Mouse (Mus musculus) ES-E14 (cell line): ENCODE data around the gene Nacad. TPM values are rescaled to one million over a fixed set of nuclear protein-coding genes. Genes with fewer than 3 reads are reported as not detected.

Experiments
- DNase-seq: peaks from one replicate; pipeline ENCODE4 v3.0.0-alpha.2; 2013; ENCODE audit warnings: low read depth, low spot score
- H3K27ac ChIP-seq: 2 replicates; pipeline ENCODE4 v1.5.1; 2012; ENCODE audit warnings: low read depth, mild to moderate bottlenecking, low read length, moderate library complexity, mixed read lengths; ENCODE audit not compliant: poor library complexity, insufficient read depth, severe bottlenecking
- H3K36me3 ChIP-seq: 2 replicates; pipeline ENCODE4 v1.6.1; 2012; ENCODE audit warnings: mild to moderate bottlenecking, low read length, moderate library complexity, mixed read lengths; ENCODE audit not compliant: control insufficient read depth, poor library complexity, insufficient read depth, severe bottlenecking
- H3K4me1 ChIP-seq, 2 experiments: fragments of 150-350 bp in 1 of 2; sonication (generic) in 1 of 2; 2 replicates each; pipeline ENCODE4 v1.6.1; 2012; ENCODE audit warnings: low read length in 2 of 2, mild to moderate bottlenecking in 1 of 2, mixed read lengths in 1 of 2; ENCODE audit not compliant: control insufficient read depth in 2 of 2, insufficient read depth in 2 of 2, poor library complexity in 1 of 2
- H3K4me3 ChIP-seq, 2 experiments: fragments of 150-350 bp in 1 of 2; sonication (generic) in 1 of 2; 2 replicates each; pipeline ENCODE4 v1.5.1; 2012; ENCODE audit warnings: low read length in 2 of 2, low read depth in 1 of 2, mild to moderate bottlenecking in 1 of 2, mixed read lengths in 1 of 2; ENCODE audit not compliant: insufficient read depth in 1 of 2, poor library complexity in 1 of 2, severe bottlenecking in 1 of 2
- H3K9ac ChIP-seq: 2 replicates; pipeline ENCODE4 v1.6.1; 2012; ENCODE audit warnings: low read depth, mild to moderate bottlenecking, low read length, mixed read lengths; ENCODE audit not compliant: poor library complexity, insufficient read depth, severe bottlenecking
- H3K9me3 ChIP-seq: fragments of 150-350 bp; sonication (generic); 2 replicates; pipeline ENCODE4 v1.6.1; 2012; ENCODE audit warnings: low read depth, mild to moderate bottlenecking, low read length; ENCODE audit not compliant: control insufficient read depth, insufficient read depth
- CHD2 ChIP-seq: IDR thresholded peaks from 2 replicates; pipeline ENCODE4 v1.6.1; 2014; ENCODE audit warnings: mild to moderate bottlenecking, low read depth, low read length, inconsistent platforms
- HCFC1 ChIP-seq: IDR thresholded peaks from 2 replicates; pipeline ENCODE4 v1.6.1; 2012; ENCODE audit warnings: low read length, inconsistent platforms, borderline replicate concordance; ENCODE audit not compliant: insufficient read depth
- MAFK ChIP-seq: IDR thresholded peaks from 2 replicates; pipeline ENCODE4 v1.6.1; 2014; ENCODE audit warnings: mild to moderate bottlenecking, low read depth, low read length, inconsistent platforms; ENCODE audit not compliant: insufficient read depth
- ZC3H11A ChIP-seq: IDR thresholded peaks from 2 replicates; pipeline ENCODE4 v1.6.1; 2012; ENCODE audit warnings: low read depth, mild to moderate bottlenecking, inconsistent platforms, low read length, borderline replicate concordance
- ZNF384 ChIP-seq: IDR thresholded peaks from 2 replicates; pipeline ENCODE4 v1.6.1; 2012; ENCODE audit warnings: low read depth, low read length, inconsistent platforms
- in situ Hi-C, 2 experiments: fragments of 600-800 bp; cut with MboI; formaldehyde crosslinking; loops; one replicate each; pipeline ENCODE4 v1.15.1; 2025; ENCODE audit warnings: low sequenced_read_pairs in 2 of 2, inconsistent platforms in 1 of 2; ENCODE audit not compliant: unreplicated experiment in 2 of 2
- total RNA-seq: library from RNA; depleted of rRNA; stranded (reverse); fragments of 300-350 nt; gene quantifications from 2 replicates; pipeline ENCODE4 v1.2.3, GENCODE M21; 2012

The Nacad gene
- total RNA-seq, 1 experiment = 1.4 TPM

GRCm38 (mm10) chr11:6596205-6596604, 9.6 kb downstream of the Nacad start:
- peaks cover 2 to 21% of the 10 kb centered on the region in 2 experiments; a peak in 3 of 4 replicates for H3K4me1 ChIP-seq
- no peak for DNase-seq
- in situ Hi-C loops = no loop called here

GRCm38 (mm10) chr11:6595339-6595738, 10.5 kb downstream of the Nacad start:
- Histone ChIP-seq H3K4me1 (peaks cover 5 to 27% of the 10 kb centered on the region in 2 experiments; a peak in 3 of 4 replicates), H3K9me3 (no peaks in the 10 kb centered on the region)

More at GRCm38 (mm10) chr11:6596205-6596604, 9.6 kb downstream of the Nacad start:
- no peak overlapping the region for H3K4me3 ChIP-seq
- H3K9me3 ChIP-seq = no peaks in the 10 kb centered on the region
- no peak for TF ChIP-seq MAFK
- no peak for TF ChIP-seq ZC3H11A
- TF ChIP-seq CHD2 = no peak
- TF ChIP-seq HCFC1 = no peak
- TF ChIP-seq ZNF384 = no peak
- peaks cover 17% of the 10 kb centered on the region for H3K36me3 ChIP-seq
- H3K27ac ChIP-seq = no peak overlapping the region
- H3K9ac ChIP-seq = no peak overlapping the region

GRCm38 (mm10) chr11:6594845-6595244, 11.0 kb downstream of the Nacad start:
- Histone ChIP-seq H3K27ac (no peak overlapping the region), H3K4me1 (peaks cover 5 to 27% of the 10 kb centered on the region in 2 experiments; a peak in 3 of 4 replicates), H3K9me3 (no peaks in the 10 kb centered on the region), H3K36me3 (peaks cover 17% of the 10 kb centered on the region), H3K4me3 (no peak overlapping the region), H3K9ac (no peak overlapping the region)
- in situ Hi-C loops = no loop called here
- DNase-seq = no peak
- no peak for TF ChIP-seq CHD2
- TF ChIP-seq HCFC1 = no peak

More at GRCm38 (mm10) chr11:6595339-6595738, 10.5 kb downstream of the Nacad start:
- no peak overlapping the region for H3K9ac ChIP-seq
- in situ Hi-C loops = no loop called here
- no peak for DNase-seq
- H3K27ac ChIP-seq = no peak overlapping the region
- H3K36me3 ChIP-seq = peaks cover 17% of the 10 kb centered on the region
- no peak overlapping the region for H3K4me3 ChIP-seq
- no peak for TF ChIP-seq ZNF384
- TF ChIP-seq MAFK = no peak
- no peak for TF ChIP-seq HCFC1
- no peak for TF ChIP-seq CHD2

- Histone ChIP-seq H3K9me3 (no peaks in the 10 kb centered on the region), H3K4me3 (no peak overlapping the region), H3K4me1 (peaks cover 3 to 17% of the 10 kb centered on the region in 2 experiments; a peak in 1 of 4 replicates), H3K27ac (no peak overlapping the region), H3K9ac (no peak overlapping the region), H3K36me3 (peaks cover 18% of the 10 kb centered on the region)
- in situ Hi-C loops = no loop called here
- no peak for DNase-seq
- no peak for TF ChIP-seq HCFC1
- TF ChIP-seq ZC3H11A = no peak
- no peak for TF ChIP-seq CHD2
- TF ChIP-seq MAFK = no peak
- TF ChIP-seq ZNF384 = no peak
Measured at GRCm38 (mm10) chr11:6593406-6593805, 12.4 kb downstream of the Nacad start.
